Mouse (Mus musculus): Measurements from ENCODE around the gene Hcfc2. TPM values are rescaled to one million over a fixed set of nuclear protein-coding genes. Genes with fewer than 3 reads are reported as not detected.

Hcfc2 gene
- polyA plus RNA-seq, 1 experiment from 2014 or later = 24.0 TPM

DNA sequence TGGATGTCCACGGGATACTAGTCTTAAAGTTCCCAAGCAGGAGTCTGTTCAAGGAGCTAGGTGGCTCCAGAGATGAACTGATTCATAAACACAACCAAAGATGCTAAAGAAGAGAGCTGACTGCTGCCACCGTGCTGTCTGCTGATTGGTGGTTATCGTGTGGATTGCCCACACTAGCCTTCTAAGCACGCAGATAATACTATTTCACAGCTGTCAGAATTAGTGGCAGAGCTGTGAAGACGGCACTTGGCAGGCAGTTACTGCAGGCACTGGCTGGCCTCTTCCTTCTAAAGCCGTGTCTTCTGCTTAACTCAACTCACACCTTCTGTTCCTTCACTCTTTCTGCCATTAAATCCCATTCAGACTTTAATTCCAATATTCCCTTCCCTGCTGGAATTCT lies 62.4 kb downstream of the Hcfc2 start:
- Histone ChIP-seq H3K9me3 (ENCODE audit: control insufficient read depth, low read length) (no peaks in the 10 kb centered on the region), H3K36me3 (ENCODE audit: control insufficient read depth, insufficient read depth, low read length) (peaks cover 40% of the 10 kb centered on the region), H3K27me3 (replicated peaks; ENCODE audit: control insufficient read depth, insufficient read depth, low read length) (no peaks in the 10 kb centered on the region), H3K4me1 (replicated peaks; ENCODE audit: control insufficient read depth, insufficient read depth, low read length) (peaks cover 29% of the 10 kb centered on the region), H3K4me3 (ENCODE audit: low read depth, low read length) (no peak overlapping the region), H3K4me2 (no peak overlapping the region), H3K9ac (ENCODE audit: low read depth, low read length) (no peak overlapping the region), H3K27ac (ENCODE audit: low read depth, low read length) (no peak overlapping the region)
- WGBS = 84% methylated on average over 6 of the region's 6 CpGs
- ATAC-seq (replicated peaks; ENCODE audit: low FRiP score) = no peak
- no peak for DNase-seq (ENCODE audit: low spot score)

DNA sequence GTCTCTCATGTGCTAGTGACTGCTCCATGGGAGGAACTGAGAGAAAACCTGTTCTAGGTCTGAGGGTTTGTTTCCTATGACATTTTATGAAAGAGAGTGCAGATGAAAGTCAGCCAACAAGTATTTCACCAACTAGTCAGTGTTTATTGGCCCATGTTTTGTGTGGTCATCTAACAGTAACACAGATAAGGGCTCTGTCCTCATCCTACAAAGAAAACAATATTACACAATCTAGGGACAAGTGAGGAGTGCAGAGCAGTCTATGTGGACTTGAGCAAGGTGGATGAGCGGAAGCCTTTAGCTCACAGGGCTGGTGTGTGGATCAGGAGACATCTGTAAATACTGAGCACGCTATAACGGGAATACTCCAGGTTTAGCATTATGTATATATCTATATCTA lies 62.9 kb downstream of the Hcfc2 start:
- Histone ChIP-seq H3K9me3 (ENCODE audit: control insufficient read depth, low read length) (no peaks in the 10 kb centered on the region), H3K36me3 (ENCODE audit: control insufficient read depth, insufficient read depth, low read length) (peaks cover 37% of the 10 kb centered on the region), H3K4me2 (no peak overlapping the region), H3K9ac (ENCODE audit: low read depth, low read length) (no peak overlapping the region), H3K27ac (ENCODE audit: low read depth, low read length) (no peak overlapping the region), H3K4me1 (replicated peaks; ENCODE audit: control insufficient read depth, insufficient read depth, low read length) (peaks cover 29% of the 10 kb centered on the region), H3K4me3 (ENCODE audit: low read depth, low read length) (no peak overlapping the region), H3K27me3 (replicated peaks; ENCODE audit: control insufficient read depth, insufficient read depth, low read length) (no peaks in the 10 kb centered on the region)
- ATAC-seq (replicated peaks; ENCODE audit: low FRiP score) = no peak
- 93% methylated on average over 3 of the region's 3 CpGs for WGBS
- no peak for DNase-seq (ENCODE audit: low spot score)

DNA sequence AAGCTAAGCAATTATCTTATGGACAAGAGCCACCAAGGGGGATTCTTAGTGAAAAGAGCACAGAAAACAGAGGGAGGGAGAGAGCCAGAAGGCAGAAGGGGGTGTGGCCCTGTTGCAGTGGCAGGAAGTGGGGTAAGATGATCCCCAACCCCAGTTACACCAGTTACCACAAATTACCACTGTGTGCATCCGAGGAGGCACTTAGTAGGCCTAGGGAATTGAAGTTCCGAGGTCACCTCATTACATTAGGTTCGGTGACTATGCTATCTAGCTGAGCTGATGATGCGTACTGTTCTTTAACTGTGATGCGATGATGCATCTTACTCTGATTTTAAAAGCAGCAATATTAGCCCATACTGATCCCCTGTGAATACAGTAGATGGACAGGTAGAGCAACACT lies 63.7 kb downstream of the Hcfc2 start:
- ATAC-seq (replicated peaks; ENCODE audit: low FRiP score) (no peak), DNase-seq (ENCODE audit: low spot score) (no peak)
- Histone ChIP-seq H3K36me3 (ENCODE audit: control insufficient read depth, insufficient read depth, low read length) (peaks cover 32% of the 10 kb centered on the region), H3K27me3 (replicated peaks; ENCODE audit: control insufficient read depth, insufficient read depth, low read length) (no peaks in the 10 kb centered on the region), H3K4me1 (replicated peaks; ENCODE audit: control insufficient read depth, insufficient read depth, low read length) (peaks cover 33% of the 10 kb centered on the region), H3K27ac (ENCODE audit: low read depth, low read length) (no peak overlapping the region), H3K9me3 (ENCODE audit: control insufficient read depth, low read length) (no peaks in the 10 kb centered on the region), H3K9ac (ENCODE audit: low read depth, low read length) (no peak overlapping the region), H3K4me2 (no peak overlapping the region), H3K4me3 (ENCODE audit: low read depth, low read length) (no peak overlapping the region)
- WGBS = 84% methylated on average over 5 of the region's 5 CpGs

DNA sequence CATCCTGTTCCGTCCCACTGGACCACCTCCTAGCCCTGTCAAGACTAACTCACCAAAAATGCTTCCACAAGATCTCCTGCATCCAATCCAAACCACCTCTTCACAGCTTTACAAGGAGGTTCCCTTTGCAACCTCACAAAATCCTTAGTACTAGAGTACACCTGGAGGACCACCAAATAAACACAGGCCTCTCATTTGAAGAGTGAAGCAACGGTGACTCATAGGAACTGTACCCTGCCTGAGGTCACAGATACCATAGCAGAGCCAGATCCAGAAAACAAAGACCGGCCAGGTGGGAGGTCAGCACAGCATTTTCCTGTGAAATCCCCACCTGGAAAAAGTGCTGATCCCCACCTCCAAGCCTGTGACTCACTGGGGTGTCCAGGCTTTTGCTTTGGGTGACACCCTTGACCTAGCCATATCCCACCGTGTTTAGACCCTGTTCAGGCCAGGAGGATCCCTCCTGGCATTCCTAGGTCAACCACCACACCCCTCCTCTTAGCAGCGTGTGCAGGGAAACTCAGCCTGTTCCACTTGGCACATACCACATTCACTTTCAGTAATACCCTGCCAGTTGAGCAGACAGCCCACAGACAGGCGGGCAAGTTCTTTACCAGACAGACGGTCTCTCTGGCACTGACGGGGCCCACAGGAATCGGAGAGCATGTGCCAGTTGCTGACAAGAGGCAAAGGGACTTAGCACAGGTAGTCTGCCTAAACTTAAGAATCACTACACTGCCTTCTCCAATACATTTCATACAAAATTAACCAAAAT lies 65.3 kb downstream of the Hcfc2 start:
- DNase-seq (ENCODE audit: low spot score) (no peak), ATAC-seq (replicated peaks; ENCODE audit: low FRiP score) (no peak)
- WGBS = 82% methylated on average over 9 of the region's 9 CpGs
- H3K4me3 ChIP-seq (ENCODE audit: low read depth, low read length) = no peak overlapping the region
- no peak overlapping the region for H3K27ac ChIP-seq (ENCODE audit: low read depth, low read length)
- peaks cover 33% of the 10 kb centered on the region for H3K4me1 ChIP-seq (replicated peaks; ENCODE audit: control insufficient read depth, insufficient read depth, low read length)
- peaks cover 20% of the 10 kb centered on the region for H3K36me3 ChIP-seq (ENCODE audit: control insufficient read depth, insufficient read depth, low read length)
- no peaks in the 10 kb centered on the region for H3K27me3 ChIP-seq (replicated peaks; ENCODE audit: control insufficient read depth, insufficient read depth, low read length)
- H3K9me3 ChIP-seq (ENCODE audit: control insufficient read depth, low read length) = no peaks in the 10 kb centered on the region
- peak overlapping the region; percentile 17; the same call in 1 of the 2 replicates for H3K9ac ChIP-seq (ENCODE audit: low read depth, low read length)
- peak overlapping the region; percentile 8 for H3K4me2 ChIP-seq

DNA sequence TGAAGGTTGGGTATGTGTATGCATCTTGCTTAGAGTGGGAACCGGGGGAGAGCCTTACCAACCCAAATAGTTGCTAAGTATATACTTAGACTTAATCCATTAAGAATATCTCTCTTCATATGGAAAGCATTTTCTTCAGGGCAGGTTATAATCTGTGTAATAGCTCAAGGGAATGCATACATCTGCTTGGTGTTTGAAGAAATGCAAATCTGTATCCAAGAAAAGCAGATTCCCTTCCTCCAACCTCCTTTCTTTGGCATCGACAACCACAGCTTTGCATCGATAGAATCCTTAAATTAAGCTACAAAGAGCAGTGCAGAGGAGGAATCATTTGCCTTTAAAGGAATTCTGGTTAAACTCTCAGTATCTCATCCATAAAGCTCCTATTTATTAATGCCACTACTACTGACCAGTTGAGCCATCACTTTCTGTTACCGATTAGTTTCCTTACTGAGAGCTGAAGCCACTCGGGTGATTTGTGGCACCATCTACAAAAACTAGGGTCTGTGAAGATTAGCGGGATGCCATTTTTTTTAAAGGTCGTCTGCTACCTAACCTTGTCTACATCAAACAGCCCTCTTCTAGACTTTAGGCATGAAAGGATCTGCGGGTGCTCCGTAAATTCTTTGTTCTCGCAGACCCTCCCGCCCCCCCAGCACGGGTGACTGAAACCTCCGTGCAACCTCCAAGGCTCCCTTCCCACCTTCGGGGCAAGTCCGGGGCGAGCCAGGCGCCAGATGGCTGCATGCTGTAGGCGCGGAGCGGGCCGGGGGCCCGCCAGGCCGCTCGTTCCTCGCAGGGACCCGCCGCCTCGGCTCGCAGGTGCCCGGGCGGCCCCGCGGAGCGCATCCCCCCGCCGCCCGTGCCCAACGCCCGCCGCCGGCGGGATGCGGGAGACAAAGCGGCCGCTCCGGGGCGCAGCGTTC lies 67.1 kb downstream of the Hcfc2 start:
- ATAC-seq (replicated peaks; ENCODE audit: low FRiP score) = peak; percentile 19
- H3K4me2 ChIP-seq = peak overlapping the region; percentile 90
- H3K4me1 ChIP-seq (replicated peaks; ENCODE audit: control insufficient read depth, insufficient read depth, low read length) = peaks cover 30% of the 10 kb centered on the region
- H3K36me3 ChIP-seq (ENCODE audit: control insufficient read depth, insufficient read depth, low read length) = peaks cover 10% of the 10 kb centered on the region; the same call in 1 of the 2 replicates
- no peaks in the 10 kb centered on the region for H3K9me3 ChIP-seq (ENCODE audit: control insufficient read depth, low read length)
- peak overlapping the region; percentile 99 for H3K9ac ChIP-seq (ENCODE audit: low read depth, low read length)
- 1% methylated on average over 46 of the region's 48 CpGs for WGBS
- no peaks in the 10 kb centered on the region for H3K27me3 ChIP-seq (replicated peaks; ENCODE audit: control insufficient read depth, insufficient read depth, low read length)
- peak overlapping the region; percentile 96 for H3K4me3 ChIP-seq (ENCODE audit: low read depth, low read length)
- DNase-seq (ENCODE audit: low spot score) = peak; percentile 69
- H3K27ac ChIP-seq (ENCODE audit: low read depth, low read length) = peak overlapping the region; percentile 100

DNA sequence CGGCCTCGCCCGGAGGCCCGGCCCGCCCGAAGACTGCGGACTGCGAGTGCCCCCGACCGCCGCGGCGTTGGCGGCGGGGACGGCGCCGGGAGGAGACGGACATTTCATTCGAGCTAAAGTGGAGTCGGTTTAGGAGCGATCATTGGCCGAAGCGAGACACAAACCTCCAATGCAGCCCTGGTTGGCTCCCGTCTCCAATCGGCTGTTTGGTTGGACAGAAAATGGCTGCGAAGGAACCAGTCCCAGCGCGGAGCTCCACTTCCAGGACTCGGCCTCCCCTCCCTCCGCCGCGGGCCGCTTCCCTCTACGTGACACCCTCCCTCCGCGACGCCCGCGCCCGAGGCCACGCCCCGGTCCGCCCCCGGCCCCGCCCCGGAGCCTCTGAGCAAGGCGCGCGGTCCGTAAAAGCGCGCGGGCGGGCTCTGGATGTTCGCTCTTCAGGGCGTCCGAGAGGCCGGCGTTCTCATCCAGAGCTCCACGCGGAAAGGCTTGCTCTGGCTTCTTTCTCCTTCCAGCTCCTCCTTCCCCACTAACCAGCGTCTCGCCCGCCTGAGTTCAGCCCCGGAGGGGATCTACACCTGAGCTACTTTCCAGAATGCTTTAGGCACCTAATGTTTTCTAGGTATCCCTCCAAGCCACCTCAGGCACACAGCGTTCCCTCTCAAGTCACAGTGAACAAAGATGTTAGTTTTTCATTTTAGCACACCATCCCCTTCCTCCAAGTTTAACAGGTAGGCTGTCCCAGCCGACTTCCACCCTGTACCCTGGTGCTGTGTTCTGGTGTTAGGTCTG lies 68.1 kb downstream of the Hcfc2 start, which contains the start of gene Nfyb:
Nfyb (minus strand) TSS at position 305 of the 792 bp plus-strand sequence.
- peak within 1 kb of the TSS; percentile 90 for H3K4me2 ChIP-seq
- DNase-seq (ENCODE audit: low spot score) = peak; percentile 99
- peak within 1 kb of the TSS; percentile 100 for H3K27ac ChIP-seq (ENCODE audit: low read depth, low read length)
- H3K36me3 ChIP-seq (ENCODE audit: control insufficient read depth, insufficient read depth, low read length) = peaks cover 6% of the 10 kb centered on the region; the same call in 1 of the 2 replicates
- ATAC-seq (replicated peaks; ENCODE audit: low FRiP score) = peak; percentile 95
- WGBS = under 1% methylated on average over 62 of the region's 68 CpGs
- peaks cover 26% of the 10 kb centered on the region for H3K4me1 ChIP-seq (replicated peaks; ENCODE audit: control insufficient read depth, insufficient read depth, low read length)
- H3K4me3 ChIP-seq (ENCODE audit: low read depth, low read length) = peak within 1 kb of the TSS; percentile 96
- H3K9me3 ChIP-seq (ENCODE audit: control insufficient read depth, low read length) = no peaks in the 10 kb centered on the region
- H3K27me3 ChIP-seq (replicated peaks; ENCODE audit: control insufficient read depth, insufficient read depth, low read length) = no peaks in the 10 kb centered on the region
- H3K9ac ChIP-seq (ENCODE audit: low read depth, low read length) = peak within 1 kb of the TSS; percentile 99

DNA sequence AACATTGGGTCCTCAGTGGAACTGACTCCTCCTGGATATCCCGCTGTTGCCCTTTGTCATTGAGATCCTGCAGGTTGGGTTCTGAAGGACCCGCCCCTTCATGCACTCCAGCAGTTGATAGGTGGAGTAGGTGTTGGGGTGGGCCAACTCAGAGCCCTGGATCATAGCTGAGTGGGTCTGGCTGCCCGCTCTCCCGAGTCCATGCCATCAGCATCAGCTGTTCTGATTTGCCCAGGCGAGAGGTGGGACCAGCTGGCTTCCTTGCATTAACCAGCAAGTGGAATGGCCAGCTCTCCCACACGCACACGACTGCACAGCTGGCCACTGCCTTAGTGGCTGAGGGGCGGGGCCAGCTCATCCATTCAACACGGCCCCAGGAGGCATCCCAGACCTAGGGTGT lies 72.9 kb downstream of the Hcfc2 start:
- Histone ChIP-seq H3K36me3 (ENCODE audit: control insufficient read depth, insufficient read depth, low read length) (no peaks in the 10 kb centered on the region), H3K27ac (ENCODE audit: low read depth, low read length) (no peak overlapping the region), H3K9me3 (ENCODE audit: control insufficient read depth, low read length) (no peaks in the 10 kb centered on the region), H3K27me3 (replicated peaks; ENCODE audit: control insufficient read depth, insufficient read depth, low read length) (no peaks in the 10 kb centered on the region; the same call in 1 of the 2 replicates), H3K4me1 (replicated peaks; ENCODE audit: control insufficient read depth, insufficient read depth, low read length) (peaks cover 4% of the 10 kb centered on the region), H3K4me3 (ENCODE audit: low read depth, low read length) (no peak overlapping the region), H3K9ac (ENCODE audit: low read depth, low read length) (no peak overlapping the region), H3K4me2 (no peak overlapping the region)
- ATAC-seq (replicated peaks; ENCODE audit: low FRiP score) (no peak), DNase-seq (ENCODE audit: low spot score) (no peak)
- WGBS = 31% methylated on average over 9 of the region's 9 CpGs

DNA sequence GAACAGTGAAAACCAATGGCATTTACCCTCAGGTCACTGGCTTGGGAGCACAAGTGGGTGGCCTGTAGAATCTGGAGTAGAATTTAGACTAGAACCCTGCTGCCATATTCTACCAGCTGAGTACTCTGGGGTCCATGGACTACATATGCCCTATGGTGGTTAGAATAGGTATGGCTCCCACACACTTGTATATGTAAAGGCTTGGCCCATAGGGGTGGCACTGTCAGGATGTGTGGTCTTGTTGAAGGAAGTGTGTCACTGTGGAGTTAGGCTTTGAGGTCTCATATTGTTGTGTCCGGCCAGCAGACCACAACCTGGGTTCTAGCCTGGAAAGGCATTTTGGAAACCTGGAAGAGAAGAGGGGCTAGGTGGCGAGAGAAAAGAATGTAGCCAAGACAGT lies 74.8 kb downstream of the Hcfc2 start:
- DNase-seq (ENCODE audit: low spot score) = no peak
- no peak for ATAC-seq (replicated peaks; ENCODE audit: low FRiP score)
- 71% methylated on average over 2 of the region's 2 CpGs for WGBS

More for the DNA sequence above, 74.8 kb downstream of the Hcfc2 start:
- Histone ChIP-seq H3K4me1 (replicated peaks; ENCODE audit: control insufficient read depth, insufficient read depth, low read length) (no peaks in the 10 kb centered on the region; the same call in 1 of the 2 replicates), H3K9me3 (ENCODE audit: control insufficient read depth, low read length) (no peaks in the 10 kb centered on the region), H3K4me2 (no peak overlapping the region), H3K4me3 (ENCODE audit: low read depth, low read length) (no peak overlapping the region), H3K27ac (ENCODE audit: low read depth, low read length) (no peak overlapping the region), H3K27me3 (replicated peaks; ENCODE audit: control insufficient read depth, insufficient read depth, low read length) (no peaks in the 10 kb centered on the region; the same call in 1 of the 2 replicates), H3K9ac (ENCODE audit: low read depth, low read length) (no peak overlapping the region), H3K36me3 (ENCODE audit: control insufficient read depth, insufficient read depth, low read length) (no peaks in the 10 kb centered on the region)

Measured in liver, embryonic 11.5 days (tissue).